Mouse (Mus musculus): ENCODE measurements at regions not wholly inside any gene's neighbourhood (a gene's known extent, or its start where the extent isn't known, plus 50 kb on each side); places are given as distances from the start of the nearest gene placed in this dataset.
A peak's percentile ranks its signal among the peaks of the same experiment; 100 is the strongest.

- peak; percentile 33 to 65 for DNase-seq
These were observed 113.9 kb downstream of the Gm10131 start for GRCm38 (mm10) chr8:33997676-33998075.

- DNase-seq = peak; percentile 51 to 82
These were observed 118.6 kb downstream of the Gm10131 start for GRCm38 (mm10) chr8:33992946-33993345.

GRCm38 (mm10) chr8:33991917-33992875, 119.3 kb downstream of the Gm10131 start:
- no peak for DNase-seq

GRCm38 (mm10) chr8:33991165-33991916, 120.2 kb downstream of the Gm10131 start:
- DNase-seq = no peak

DNA sequence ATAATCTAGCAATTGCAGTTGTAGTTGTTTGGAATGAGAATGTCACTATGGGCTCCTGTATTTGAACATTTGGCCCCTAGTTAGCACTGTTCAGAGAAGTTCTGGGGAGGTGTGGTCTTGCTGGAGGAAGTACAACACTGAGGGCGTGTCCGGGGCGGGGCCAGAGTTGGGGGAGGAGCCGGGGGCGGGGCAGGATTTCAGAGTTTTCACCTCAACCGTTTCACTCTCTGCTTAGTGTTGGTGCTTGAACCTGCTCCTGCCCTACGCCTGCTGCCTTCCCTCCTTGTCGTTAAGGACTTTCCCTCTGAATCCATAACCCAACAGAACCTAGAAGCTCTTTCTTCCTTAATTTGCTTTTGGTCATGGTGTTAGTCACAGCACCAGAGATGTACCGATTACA, 121.5 kb downstream of the Gm10131 start:
- DNase-seq = peak; percentile 20 to 54

- peak; percentile 64 to 84 for DNase-seq
These were observed 123.8 kb downstream of the Gm10131 start for GRCm38 (mm10) chr8:33987755-33988104.

DNA sequence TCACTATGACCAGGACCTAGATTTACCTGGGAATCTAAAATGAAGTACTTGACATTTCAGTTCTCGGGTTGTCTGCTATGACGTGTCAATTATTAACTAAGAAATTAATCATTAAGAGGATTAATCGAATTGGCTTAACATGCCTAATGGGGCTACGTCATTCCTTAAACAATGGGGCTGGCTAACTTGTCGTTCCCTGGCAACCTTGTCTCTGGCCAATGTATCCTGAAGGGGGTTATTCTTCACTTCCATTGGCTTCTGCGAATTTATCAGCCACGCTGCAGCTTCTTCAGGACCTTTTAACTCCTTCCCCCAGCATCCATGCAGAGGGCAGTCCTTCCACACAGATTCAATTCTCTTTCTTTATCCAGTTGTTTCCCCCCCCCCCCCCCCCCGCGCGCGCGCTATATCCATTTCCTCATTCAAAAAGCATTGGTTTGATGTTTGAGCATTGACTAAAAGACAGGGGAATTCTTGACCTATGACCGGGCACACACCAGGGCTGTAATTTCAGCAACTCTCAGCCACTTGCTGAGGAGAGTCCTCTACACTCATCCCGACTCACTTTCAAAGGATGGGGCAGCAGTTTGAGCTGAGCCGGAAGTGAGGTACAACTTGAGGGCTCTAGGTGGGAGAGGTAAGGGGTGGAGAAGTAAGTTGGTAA, 124.3 kb downstream of the Gm10131 start:
- peak; percentile 54 to 83 for DNase-seq

- DNase-seq = peak; percentile 23 to 48
These were observed 124.9 kb downstream of the Gm10131 start for GRCm38 (mm10) chr8:33986657-33987056.

DNA sequence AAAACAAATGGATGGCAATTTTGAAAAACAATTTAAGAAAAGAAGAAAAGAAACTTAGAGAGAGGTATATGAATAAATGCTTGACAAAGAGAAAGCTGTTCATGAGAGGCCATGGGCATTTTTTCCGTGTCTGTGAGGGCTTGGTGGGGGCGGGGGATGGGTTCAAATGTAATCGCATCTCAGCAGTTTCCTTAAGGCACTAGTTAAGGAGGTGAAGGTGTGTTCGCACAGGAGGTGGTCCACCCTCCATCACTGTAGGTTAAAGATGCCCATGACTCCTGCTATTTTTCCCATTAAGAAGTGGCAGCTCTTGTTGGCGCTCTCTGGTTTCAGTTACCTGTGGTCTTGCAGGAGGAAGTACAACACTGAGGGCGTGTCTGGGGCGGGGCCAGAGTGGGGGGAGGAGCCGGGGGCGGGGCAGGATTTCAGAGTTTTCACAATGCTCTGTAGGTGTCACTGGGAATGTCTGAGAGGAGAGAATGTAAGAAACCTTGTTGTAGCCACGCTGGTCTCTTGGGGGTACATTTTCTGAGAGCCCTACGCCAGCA, 126.0 kb downstream of the Gm10131 start:
- peak in 1 of 2 experiments; percentile 58 for DNase-seq

DNA sequence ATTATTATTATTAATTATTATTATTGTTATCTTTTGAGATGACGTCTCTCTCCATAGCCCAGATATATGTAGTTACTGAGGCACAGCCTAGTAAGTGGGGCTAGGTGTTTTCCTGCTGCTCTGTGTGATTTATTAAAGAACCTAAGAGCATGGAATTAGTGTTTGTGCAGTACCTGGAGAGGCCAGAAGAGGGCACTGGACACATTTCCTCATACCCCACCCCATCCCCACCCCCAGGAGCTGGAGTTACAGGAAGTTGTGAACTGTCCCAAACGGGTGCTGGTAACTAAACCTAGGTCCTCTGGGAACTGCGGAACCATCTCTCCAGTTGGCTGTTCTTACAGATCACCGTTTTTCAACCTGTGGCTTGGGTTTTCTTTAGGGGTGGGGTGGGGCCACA, 129.9 kb downstream of the Gm10131 start:
- DNase-seq = peak; percentile 45 to 53

DNA sequence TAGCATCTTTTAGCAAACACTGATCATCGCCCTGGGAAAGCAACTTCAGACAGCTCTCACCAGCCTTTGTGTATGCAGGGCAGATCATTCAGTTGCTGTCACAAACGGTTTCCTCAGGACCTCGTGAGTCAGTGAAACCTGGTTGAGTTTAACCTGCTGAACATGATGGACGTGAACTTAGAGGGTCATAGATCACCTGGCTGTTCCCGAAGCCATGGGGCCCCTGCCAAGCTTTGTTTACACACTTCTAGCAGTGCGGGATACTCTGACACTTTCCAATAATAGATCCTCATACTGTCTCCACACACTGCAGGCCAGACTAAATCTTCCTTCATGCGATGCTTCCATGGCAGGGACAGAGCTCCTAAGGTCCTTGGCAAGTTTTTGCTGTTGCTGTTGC, 130.5 kb downstream of the Gm10131 start:
- DNase-seq = peak; percentile 66 to 72

Data from kidney, postnatal 25 days (tissue).